Mouse (Mus musculus): Measurements from ENCODE around the gene Capn1.

GRCm38 (mm10) chr19:5939715-5940114 lies 76.0 kb downstream of the Capn1 start:
- TF ChIP-seq CTCF (IDR thresholded peaks at IDR 0.05; ENCODE audit: extremely low read depth, insufficient read depth, low read length) (no peak), POLR2A (IDR thresholded peaks at IDR 0.05; ENCODE audit: extremely low read depth, insufficient read depth, low read length) (no peak)

All from cortical plate, adult 2 months (tissue).